12 mouse cellular contexts compared by ENCODE assay signal in the genomic region with DNA sequence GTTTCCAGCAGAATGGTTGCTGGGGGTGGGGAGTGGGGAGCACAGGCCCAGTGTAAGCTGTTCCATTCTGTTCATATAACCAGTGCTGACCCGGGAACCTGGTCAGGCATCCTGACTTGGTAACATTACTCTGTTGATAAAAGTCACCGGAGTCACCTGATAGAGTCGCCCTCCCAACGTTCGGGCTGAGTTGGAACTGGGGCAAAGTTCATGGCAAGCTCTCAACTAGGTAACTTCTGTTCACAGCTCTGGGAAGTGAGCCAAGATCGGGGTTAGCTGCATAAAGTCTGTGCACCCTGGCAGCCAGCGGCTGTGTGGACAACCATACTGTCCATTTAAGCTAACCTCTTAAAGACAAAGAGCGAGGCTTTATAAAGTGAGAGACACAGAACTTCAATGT. TPM values are rescaled to one million over a fixed set of nuclear protein-coding genes. Genes with fewer than 3 reads are reported as not detected.
DNase-seq lines count a peak whose midpoint lies in the region; ATAC-seq and TF ChIP-seq lines count a peak whose summit lies in the region.
"Not testable (repeated sequence)": the region's sequence is repeated elsewhere in the genome, so short reads cannot be mapped to it uniquely, and the experiment has no call there.
"Had no signal": no experiment of that assay in that cellular context is flagged by ENCODE, and none has a peak within 500 bp of the region (broad histone marks: within the 10 kb centered on the region; RNA-seq: fewer than 3 reads in every experiment).

No protein-coding gene starts in this region.

- H3K27me3 ChIP-seq in heart, postnatal 0 days (ENCODE audit: control insufficient read depth, insufficient read depth, low read length); kidney, adult 2 months (replicated peaks; ENCODE audit: control insufficient read depth, insufficient read depth, low read length); liver, adult 2 months (ENCODE audit: control insufficient read depth, insufficient read depth, low read length): not testable (repeated sequence)

- not testable (repeated sequence) for H3K9ac ChIP-seq in heart, postnatal 0 days (replicated peaks; ENCODE audit: low read depth, low read length); liver, adult 2 months (ENCODE audit: low read depth, low read length)

- H3K4me2 ChIP-seq in heart, postnatal 0 days (ENCODE audit: low read depth, low read length) = 0 out of 2 replicates have a peak overlapping the region, but pooled peaks have one; percentile 33

- TF ChIP-seq CTCF in heart, postnatal 0 days (IDR thresholded peaks at IDR 0.05; ENCODE audit: low read depth); kidney, adult 2 months (conservative IDR thresholded peaks at IDR 0.05; ENCODE audit: insufficient read depth, insufficient read length, low read depth, low read length); liver, adult 2 months (IDR thresholded peaks at IDR 0.05; ENCODE audit: low read depth, low read length): not testable (repeated sequence)

- DNase-seq in adrenal gland, adult 8-10 months = peak; percentile 39
- peak; percentile 51 for DNase-seq in gastrocnemius, postnatal 10 days
- peak; percentile 90 for DNase-seq in heart, postnatal 0 days (ENCODE audit: low spot score)
- peak; percentile 96 for DNase-seq in kidney, adult 2 months
- peak; percentile 94 for DNase-seq in liver, adult 2 months (ENCODE audit: extremely low read depth, low read depth, low spot score)
- DNase-seq in lung, postnatal 10 days = peak; percentile 66
- peak; percentile 17 for DNase-seq in right cerebral cortex, postnatal 4 days

- ATAC-seq in heart, postnatal 0 days (ENCODE audit: insufficient read depth, low read depth) = peak; percentile 94

- not testable (repeated sequence) for H3K4me3 ChIP-seq in heart, postnatal 0 days (ENCODE audit: low read depth, low read length); kidney, adult 2 months (ENCODE audit: insufficient read depth, low read depth, low read length); liver, adult 2 months (ENCODE audit: insufficient read depth, low read depth, low read length)

- H3K4me1 ChIP-seq in heart, postnatal 0 days (ENCODE audit: control insufficient read depth, insufficient read depth) = peaks cover 20% of the 10 kb centered on the region
- H3K4me1 ChIP-seq in kidney, adult 2 months (ENCODE audit: control insufficient read depth, insufficient read depth, low read length); liver, adult 2 months (ENCODE audit: control insufficient read depth, insufficient read depth, low read length): not testable (repeated sequence)

- 20% methylated on average over 8 of the region's 8 CpGs for WGBS in heart, postnatal 0 days
- WGBS in kidney, adult 2 months = 19% methylated on average over 8 of the region's 8 CpGs
- WGBS in liver, adult 2 months = 14% methylated on average over 8 of the region's 8 CpGs

- H3K79me2 ChIP-seq in liver, adult 2 months (ENCODE audit: control insufficient read depth, insufficient read depth, low read length) = not testable (repeated sequence)

- not testable (repeated sequence) for H3K9me3 ChIP-seq in heart, postnatal 0 days (replicated peaks; ENCODE audit: control insufficient read depth, low read length)

- not testable (repeated sequence) for H3K36me3 ChIP-seq in heart, postnatal 0 days (replicated peaks; ENCODE audit: control insufficient read depth, insufficient read depth, low read length); kidney, adult 2 months (ENCODE audit: control insufficient read depth, insufficient read depth, low read length); liver, adult 2 months (ENCODE audit: control insufficient read depth, insufficient read depth, low read length)

- TF ChIP-seq EP300 in heart, postnatal 0 days (IDR thresholded peaks at IDR 0.05; ENCODE audit: low read depth) = peak; percentile 93

- TF ChIP-seq POLR2A in kidney, adult 2 months (IDR thresholded peaks at IDR 0.05; ENCODE audit: low read depth, low read length); liver, adult 2 months (IDR thresholded peaks at IDR 0.05; ENCODE audit: extremely low read depth, insufficient read depth, low read length): not testable (repeated sequence)

- peak overlapping the region; percentile 81 for H3K27ac ChIP-seq in heart, postnatal 0 days (ENCODE audit: low read depth)
- H3K27ac ChIP-seq in kidney, adult 2 months (ENCODE audit: insufficient read depth, low read depth, low read length); liver, adult 2 months (replicated peaks; ENCODE audit: insufficient read depth, low read depth, low read length): not testable (repeated sequence)

RNA-seq across cellular contexts. Expression of gene Acot1, which starts 10.1 kb away (rescaled TPM):
- total RNA-seq in adrenal gland, adult 8-10 months (2022) = 10 to 100 TPM in 3 of 4 experiments, 1 to 10 TPM in 1; 4.8 to 15.3 (median 12.3) TPM
- 10 to 100 TPM in 1 of 2 experiments, 1 to 10 TPM in 1; 8.2 to 10.4 TPM for total RNA-seq in gastrocnemius, postnatal 10 days (2021)
- 71.5 and 122 TPM in 2 replicates for total RNA-seq in heart, postnatal 0 days (2014; rRNA removed; ENCODE audit: low replicate concordance)
- 137 and 142 TPM in 2 replicates for polyA plus RNA-seq in heart, postnatal 0 days (2015; fragmentation: Nextera tagmentation; extraction: Ambion mirVana)
- 67.8 and 73.1 TPM in 2 replicates for polyA plus RNA-seq in kidney, adult 2 months (2012; rRNA removed)
- 26.1 and 30.8 TPM in 2 replicates for total RNA-seq in liver, adult 2 months (2014; rRNA removed)
- 24.5 and 40.9 TPM in 2 replicates for polyA plus RNA-seq in liver, adult 2 months (2012; rRNA removed)

RNA-seq across cellular contexts. Expression of gene Acot2, which starts 11.6 kb away (rescaled TPM):
- 10 to 100 TPM; 16.1 to 33.1 (median 23.3) TPM for total RNA-seq in adrenal gland, adult 8-10 months (2022)
- total RNA-seq in gastrocnemius, postnatal 10 days (2021) = 10 to 100 TPM; 14.6 to 16.3 TPM
- 158 and 228 TPM in 2 replicates for total RNA-seq in heart, postnatal 0 days (2014; rRNA removed; ENCODE audit: low replicate concordance)
- 300 and 309 TPM in 2 replicates for polyA plus RNA-seq in heart, postnatal 0 days (2015; fragmentation: Nextera tagmentation; extraction: Ambion mirVana)
- polyA plus RNA-seq in kidney, adult 2 months (2012; rRNA removed) = 32.8 and 32.9 TPM in 2 replicates
- 10.1 and 11.2 TPM in 2 replicates for total RNA-seq in liver, adult 2 months (2014; rRNA removed)
- 7.9 and 8.6 TPM in 2 replicates for polyA plus RNA-seq in liver, adult 2 months (2012; rRNA removed)

RNA-seq across cellular contexts. Expression of gene Heatr4, which starts 14.6 kb away (rescaled TPM):
- not detected for total RNA-seq in adrenal gland, adult 8-10 months (2022)
- not detected for total RNA-seq in gastrocnemius, postnatal 10 days (2021)
- not detected in 2 replicates for total RNA-seq in heart, postnatal 0 days (2014; rRNA removed; ENCODE audit: low replicate concordance)
- polyA plus RNA-seq in heart, postnatal 0 days (2015; fragmentation: Nextera tagmentation; extraction: Ambion mirVana) = 0.04 TPM in 1 of 2 replicates, not detected in the other
- 0.04 TPM in 1 of 2 replicates, not detected in the other for polyA plus RNA-seq in kidney, adult 2 months (2012; rRNA removed)
- total RNA-seq in liver, adult 2 months (2014; rRNA removed) = not detected in 2 replicates
- polyA plus RNA-seq in liver, adult 2 months (2012; rRNA removed) = not detected in 2 replicates
- total RNA-seq: CH12.LX; layer of hippocampus, postnatal 36 days had no signal
- polyA plus RNA-seq: erythroblast, embryonic 14.5 days had no signal

RNA-seq across cellular contexts. Expression of gene Acot4, which starts 38.9 kb away (rescaled TPM):
- total RNA-seq in adrenal gland, adult 8-10 months (2022) = 1 to 10 TPM in 2 of 4 experiments, under 1 TPM in 2; 0.56 to 3.5 (median 1.7) TPM
- total RNA-seq in gastrocnemius, postnatal 10 days (2021) = under 1 TPM; 0.19 to 0.36 TPM
- 0.31 and 18.2 TPM in 2 replicates for total RNA-seq in heart, postnatal 0 days (2014; rRNA removed; ENCODE audit: low replicate concordance)
- polyA plus RNA-seq in heart, postnatal 0 days (2015; fragmentation: Nextera tagmentation; extraction: Ambion mirVana) = 0.55 and 0.60 TPM in 2 replicates
- 47.8 and 63.5 TPM in 2 replicates for polyA plus RNA-seq in kidney, adult 2 months (2012; rRNA removed)
- 43.4 and 53.4 TPM in 2 replicates for total RNA-seq in liver, adult 2 months (2014; rRNA removed)
- polyA plus RNA-seq in liver, adult 2 months (2012; rRNA removed) = 44.7 and 71.6 TPM in 2 replicates
- total RNA-seq: CH12.LX had no signal

RNA-seq across cellular contexts. Expression of gene Gm49366, which starts 39.5 kb away (rescaled TPM):
- 1 to 10 TPM in 1 of 4 experiments, not detected in 3; 1.2 TPM for total RNA-seq in adrenal gland, adult 8-10 months (2022)
- not detected for total RNA-seq in gastrocnemius, postnatal 10 days (2021)
- not detected in 2 replicates for total RNA-seq in heart, postnatal 0 days (2014; rRNA removed; ENCODE audit: low replicate concordance)
- polyA plus RNA-seq in heart, postnatal 0 days (2015; fragmentation: Nextera tagmentation; extraction: Ambion mirVana) = not detected in 2 replicates
- polyA plus RNA-seq in kidney, adult 2 months (2012; rRNA removed) = 0.35 TPM in 1 of 2 replicates, not detected in the other
- not detected in 2 replicates for total RNA-seq in liver, adult 2 months (2014; rRNA removed)
- polyA plus RNA-seq in liver, adult 2 months (2012; rRNA removed) = not detected in 2 replicates
- total RNA-seq: CH12.LX had no signal
- polyA plus RNA-seq: cortical plate, adult 2 months; erythroblast, embryonic 14.5 days; limb, embryonic 14.5 days had no signal

Comparison
In these comparisons a context has a peak if more than half of its experiments do, and no peak if none do; other contexts are left out.
1. DNase-seq: peak in every context shown above with its lines; median percentile 96 in kidney, adult 2 months; 94 in liver, adult 2 months; 90 in heart, postnatal 0 days; 66 in lung, postnatal 10 days; 51 in gastrocnemius, postnatal 10 days; 39 in adrenal gland, adult 8-10 months; 17 in right cerebral cortex, postnatal 4 days.